Mouse (Mus musculus) adrenal gland, postnatal 25 days (tissue): ENCODE results near the gene Atp2a1. TPM values are rescaled to one million over a fixed set of nuclear protein-coding genes. Genes with fewer than 3 reads are reported as not detected.
"Not testable (repeated sequence)": the region's sequence is repeated elsewhere in the genome, so short reads cannot be mapped to it uniquely, and the experiment has no call there.

Experiments used
- DNase-seq: peaks from one replicate; pipeline ENCODE4 v3.0.0; 2021; ENCODE audit warnings: mixed read lengths
- total RNA-seq: library from RNA; stranded (reverse); gene quantifications from 2 replicates; pipeline ENCODE4 v1.2.3, GENCODE M21; 2021

Atp2a1 gene
- total RNA-seq, 1 experiment from 2014 or later, result not detected

- no peak for DNase-seq
Observed at GRCm38 (mm10) chr7:126411061-126411460, 51.8 kb downstream of the Atp2a1 start.

- no peak for DNase-seq
Observed at GRCm38 (mm10) chr7:126408686-126409085, 54.2 kb downstream of the Atp2a1 start.

DNA sequence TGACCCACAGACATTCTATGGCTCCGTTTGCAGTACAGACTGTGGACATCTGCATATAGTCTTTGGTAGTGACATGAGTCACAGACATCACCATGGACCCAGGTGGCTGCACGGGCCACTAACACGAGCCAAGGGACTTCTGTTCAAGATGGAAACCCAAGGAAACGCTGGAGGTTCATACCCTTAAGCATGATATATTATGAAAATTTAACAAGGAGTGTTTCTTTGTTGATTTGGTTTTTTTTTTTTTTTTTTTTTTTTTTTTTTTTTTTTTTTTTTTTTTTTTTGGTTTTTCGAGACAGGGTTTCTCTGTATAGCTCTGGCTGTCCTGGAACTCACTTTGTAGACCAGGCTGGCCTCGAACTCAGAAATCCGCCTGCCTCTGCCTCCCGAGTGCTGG, 60.4 kb downstream of the Atp2a1 start:
- not testable (repeated sequence) for DNase-seq

DNA sequence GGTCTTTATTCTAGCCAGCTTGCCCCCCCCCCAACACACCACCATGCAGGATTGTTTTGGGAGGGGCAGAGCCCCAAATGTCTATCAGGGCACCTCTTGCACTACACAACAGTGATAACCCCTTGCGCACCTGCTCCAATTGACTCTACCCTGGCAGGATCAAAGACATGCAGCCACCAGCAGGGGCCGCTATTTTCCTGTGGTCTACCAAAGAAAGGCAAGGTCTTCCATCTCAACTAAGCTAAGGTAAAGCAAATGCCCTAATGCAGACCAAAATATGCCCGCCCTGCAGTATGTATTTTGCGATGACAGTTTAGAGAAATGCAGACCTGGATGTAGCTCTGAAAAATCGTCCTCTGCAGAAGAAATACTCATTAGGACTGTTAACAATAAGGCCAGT, 63.4 kb downstream of the Atp2a1 start:
- DNase-seq, result peak; percentile 89

GRCm38 (mm10) chr7:126397822-126398221, 65.1 kb downstream of the Atp2a1 start:
- no peak for DNase-seq

GRCm38 (mm10) chr7:126397221-126397620, 65.7 kb downstream of the Atp2a1 start:
- no peak for DNase-seq

GRCm38 (mm10) chr7:126396298-126397119, 66.4 kb downstream of the Atp2a1 start, which contains the start of gene Nfatc2ip:
Nfatc2ip (minus strand) TSS chr7:126396737.
- peak; percentile 84 for DNase-seq

Other genes starting within 250 kb of the Atp2a1 start
- 72.1 and 102 TPM in 2 replicates for gene Sbk1, start 190.5 kb downstream of the Atp2a1 start, total RNA-seq
- gene Lat, start 93.5 kb downstream of the Atp2a1 start, total RNA-seq, result 0.43 and 1.0 TPM in 2 replicates
- 43.1 and 54.8 TPM in 2 replicates for gene Spns1, start 85.7 kb downstream of the Atp2a1 start, total RNA-seq
- gene Nfatc2ip, start 66.4 kb downstream of the Atp2a1 start, total RNA-seq, result 8.6 and 8.7 TPM in 2 replicates
- gene Cd19, start 48.2 kb downstream of the Atp2a1 start, total RNA-seq, result 0.67 and 1.9 TPM in 2 replicates
- gene Rabep2, start 34.3 kb downstream of the Atp2a1 start, total RNA-seq, result 58.2 and 82.6 TPM in 2 replicates
- gene Sh2b1, start 12.3 kb upstream of the Atp2a1 start, total RNA-seq, result 60.4 and 63.6 TPM in 2 replicates
- 180 and 191 TPM in 2 replicates for gene Tufm, start 24.3 kb upstream of the Atp2a1 start, total RNA-seq
- gene Atxn2l, start 40.3 kb upstream of the Atp2a1 start, total RNA-seq, result 123 and 138 TPM in 2 replicates
- gene Eif3c, start 103.3 kb upstream of the Atp2a1 start, total RNA-seq, result 256 and 282 TPM in 2 replicates
- 1.4 and 3.2 TPM in 2 replicates for gene Apobr, start 121.8 kb upstream of the Atp2a1 start, total RNA-seq
- gene Cln3, start 122.7 kb upstream of the Atp2a1 start, total RNA-seq, result 31.7 and 42.7 TPM in 2 replicates
- gene Il27, start 131.8 kb upstream of the Atp2a1 start, total RNA-seq, result not detected in 2 replicates
- 12.1 and 20.7 TPM in 2 replicates for gene Nupr1, start 167.8 kb upstream of the Atp2a1 start, total RNA-seq
- gene Sgf29, start 186.2 kb upstream of the Atp2a1 start, total RNA-seq, result 37.5 and 41.1 TPM in 2 replicates
- gene Sult1a1, start 213.3 kb upstream of the Atp2a1 start, total RNA-seq, result 29.6 and 31.0 TPM in 2 replicates
- 83.3 and 85.8 TPM in 2 replicates for gene Bola2, start 232.3 kb upstream of the Atp2a1 start, total RNA-seq
- 12.8 and 17.5 TPM in 2 replicates for gene Slx1b, start 232.7 kb upstream of the Atp2a1 start, total RNA-seq
- 3.5 and 8.0 TPM in 2 replicates for gene Coro1a, start 244.7 kb upstream of the Atp2a1 start, total RNA-seq